Comparison of ENCODE assay signal across 33 mouse cellular contexts in genomic region chr1:36404531-36404930, GRCm38 (mm10). TPM values are rescaled to one million over a fixed set of nuclear protein-coding genes. Genes with fewer than 3 reads are reported as not detected.
A peak's percentile ranks its signal among the peaks of the same experiment; 100 is the strongest.
DNase-seq lines count a peak whose midpoint lies in the region; ATAC-seq lines count a peak whose summit lies in the region.
"Had no signal": no experiment of that assay in that cellular context is flagged by ENCODE, and none has a peak within 500 bp of the region (broad histone marks: within the 10 kb centered on the region; RNA-seq: fewer than 3 reads in every experiment).

No protein-coding gene starts in this region.

- H3K4me2 ChIP-seq in forebrain, embryonic 15.5 days (replicated peaks) = no peak overlapping the region
- H3K4me2 ChIP-seq: embryonic facial prominence, embryonic 13.5 days; forebrain, embryonic 12.5 days; heart, embryonic 12.5 days; heart, embryonic 15.5 days; hindbrain, embryonic 14.5 days had no signal

- peaks cover 15% of the 10 kb centered on the region for H3K4me1 ChIP-seq in forebrain, embryonic 15.5 days
- H3K4me1 ChIP-seq: embryonic facial prominence, embryonic 13.5 days; heart, embryonic 12.5 days; heart, embryonic 15.5 days had no signal

- no peaks in the 10 kb centered on the region for H3K9me3 ChIP-seq in forebrain, embryonic 15.5 days
- H3K9me3 ChIP-seq: embryonic facial prominence, embryonic 10.5 days; embryonic facial prominence, embryonic 13.5 days; forebrain, embryonic 12.5 days; G1E; heart, embryonic 12.5 days; heart, embryonic 15.5 days had no signal

- peak; percentile 81 for DNase-seq in heart, adult 11 months
- no peak for DNase-seq in heart, postnatal 25 days (ENCODE audit: low spot score)
- peak; percentile 6 for DNase-seq in adrenal gland, adult 8-10 months
- DNase-seq in adrenal gland, postnatal 25 days = peak; percentile 23
- DNase-seq in testis, postnatal 10 days (ENCODE audit: low spot score) = no peak
- DNase-seq: B cell, adult 2 months; cerebellum, adult 11-12 months; cerebellum, adult 8-10 months; cerebellum, postnatal 10 days; cerebellum, postnatal 36 days; embryo, embryonic 11 days; gastrocnemius, postnatal 10 days; heart, adult 18-20 months; heart, postnatal 10 days; heart, postnatal 4 days; kidney, adult 18-20 months had no signal

- H3K27me3 ChIP-seq in forebrain, embryonic 15.5 days = no peaks in the 10 kb centered on the region
- H3K27me3 ChIP-seq: embryonic facial prominence, embryonic 13.5 days; forebrain, embryonic 12.5 days; heart, embryonic 12.5 days; heart, embryonic 15.5 days had no signal

- H3K27ac ChIP-seq in forebrain, embryonic 15.5 days (replicated peaks) = no peak overlapping the region
- H3K27ac ChIP-seq: embryonic facial prominence, embryonic 10.5 days; embryonic facial prominence, embryonic 13.5 days; forebrain, embryonic 12.5 days; heart, embryonic 15.5 days; hindbrain, embryonic 14.5 days; hindbrain, postnatal 0 days had no signal

- 85% methylated on average over 6 of the region's 6 CpGs for WGBS in forebrain, embryonic 15.5 days

- no peak overlapping the region for H3K9ac ChIP-seq in forebrain, embryonic 15.5 days (replicated peaks)
- H3K9ac ChIP-seq: embryonic facial prominence, embryonic 13.5 days; forebrain, embryonic 12.5 days; heart, embryonic 12.5 days; heart, embryonic 15.5 days; hindbrain, embryonic 14.5 days had no signal

- intact Hi-C loops in heart, postnatal 25 days (cut with DNase I) = no loop called here

- H3K4me3 ChIP-seq in forebrain, embryonic 15.5 days = no peak overlapping the region
- H3K4me3 ChIP-seq: embryonic facial prominence, embryonic 10.5 days; embryonic facial prominence, embryonic 13.5 days; erythroblast, embryonic 14.5 days; forebrain, embryonic 12.5 days; heart, embryonic 12.5 days; heart, embryonic 15.5 days had no signal

- H3K36me3 ChIP-seq in forebrain, embryonic 15.5 days = no peaks in the 10 kb centered on the region
- H3K36me3 ChIP-seq: embryonic facial prominence, embryonic 10.5 days; embryonic facial prominence, embryonic 13.5 days; forebrain, embryonic 12.5 days; G1E; heart, embryonic 12.5 days; heart, embryonic 15.5 days had no signal

- no peak for ATAC-seq in forebrain, embryonic 15.5 days (replicated peaks)
- ATAC-seq: forebrain, embryonic 16.5 days; hindbrain, postnatal 0 days; inflammation-experienced regulatory T-cells, adult 6 months; intestine, embryonic 16.5 days; Patski had no signal

RNA-seq across cellular contexts. Expression of gene Fer1l5, which starts 32.4 kb away (rescaled TPM):
- not detected for total RNA-seq in heart, postnatal 25 days (2021)
- total RNA-seq in adrenal gland, adult 8-10 months (2022) = 1 to 10 TPM in 2 of 4 experiments, not detected in 2; 1.3 to 1.6 TPM
- total RNA-seq in adrenal gland, postnatal 25 days (2021) = not detected in 2 replicates
- 2.0 TPM in 2 replicates for polyA plus RNA-seq in forebrain, embryonic 15.5 days (2015; fragmentation: Nextera tagmentation; extraction: Ambion mirVana)
- total RNA-seq: CH12.LX; G1E; gastrocnemius, adult 18-20 months; gastrocnemius, postnatal 10 days; heart, adult 18-20 months; heart, postnatal 10 days; heart, postnatal 4 days; hindbrain, postnatal 0 days had no signal
- polyA plus RNA-seq: cortical plate, adult 2 months; erythroblast, embryonic 14.5 days; G1E had no signal

RNA-seq across cellular contexts. Expression of gene Kansl3, which starts 35.5 kb away (rescaled TPM):
- total RNA-seq in heart, postnatal 25 days (2021) = 10 to 100 TPM; 53.2 to 60.7 TPM
- total RNA-seq in adrenal gland, adult 8-10 months (2022) = 100 to 1,000 TPM in 3 of 4 experiments, 10 to 100 TPM in 1; 86.5 to 139 (median 135) TPM
- total RNA-seq in adrenal gland, postnatal 25 days (2021) = 102 and 103 TPM in 2 replicates
- 34.4 and 37.2 TPM in 2 replicates for polyA plus RNA-seq in forebrain, embryonic 15.5 days (2015; fragmentation: Nextera tagmentation; extraction: Ambion mirVana)

RNA-seq across cellular contexts. Expression of gene Lman2l, which starts 40.5 kb away (rescaled TPM):
- 10 to 100 TPM; 22.8 to 27.2 TPM for total RNA-seq in heart, postnatal 25 days (2021)
- total RNA-seq in adrenal gland, adult 8-10 months (2022) = 10 to 100 TPM; 43.0 to 59.8 (median 46.6) TPM
- 49.1 and 54.0 TPM in 2 replicates for total RNA-seq in adrenal gland, postnatal 25 days (2021)
- 66.3 and 68.4 TPM in 2 replicates for polyA plus RNA-seq in forebrain, embryonic 15.5 days (2015; fragmentation: Nextera tagmentation; extraction: Ambion mirVana)

Comparison
In these comparisons a context has a peak if more than half of its experiments do, and no peak if none do; other contexts are left out.
1. DNase-seq: peak in heart, adult 11 months (single experiment), adrenal gland, adult 8-10 months (single experiment) and adrenal gland, postnatal 25 days (single experiment); none in heart, postnatal 25 days (single experiment) and testis, postnatal 10 days (single experiment).